Mouse (Mus musculus): ENCODE measurements around the gene A1cf. TPM values are rescaled to one million over a fixed set of nuclear protein-coding genes. Genes with fewer than 3 reads are reported as not detected.

A1cf gene
- polyA plus RNA-seq (2012; rRNA removed) = 0.03 and 0.14 TPM in 2 replicates

- TF ChIP-seq POLR2A (IDR thresholded peaks at IDR 0.05; ENCODE audit: borderline replicate concordance, insufficient read depth, low read length) (no peak), CTCF (IDR thresholded peaks at IDR 0.05; ENCODE audit: borderline replicate concordance, insufficient read depth, low read depth, low read length) (no peak)
- no peak within 1 kb of the TSS for H3K27ac ChIP-seq (ENCODE audit: insufficient read depth, low read length)
- H3K27me3 ChIP-seq (ENCODE audit: control insufficient read depth, insufficient read depth, low read length) = no peaks in the 10 kb centered on the region
- WGBS = 91% methylated on average over 7 of the region's 7 CpGs
- no peak for DNase-seq
- H3K4me1 ChIP-seq (ENCODE audit: control insufficient read depth, insufficient read depth, low read length) = no peaks in the 10 kb centered on the region
- H3K4me3 ChIP-seq (replicated peaks; ENCODE audit: insufficient read depth, low read depth, low read length) = no peak within 1 kb of the TSS
Observed at GRCm38 (mm10) chr19:31868521-31868920, at the start of gene A1cf. Gene A1cf, plus strand, starts transcription at chr19:31868764.

GRCm38 (mm10) chr19:31834250-31834649 is 34.3 kb upstream of the A1cf start:
- Histone ChIP-seq H3K4me3 (replicated peaks; ENCODE audit: insufficient read depth, low read depth, low read length) (no peak overlapping the region), H3K4me1 (ENCODE audit: control insufficient read depth, insufficient read depth, low read length) (no peaks in the 10 kb centered on the region), H3K27ac (ENCODE audit: insufficient read depth, low read length) (no peak overlapping the region), H3K27me3 (ENCODE audit: control insufficient read depth, insufficient read depth, low read length) (no peaks in the 10 kb centered on the region)
- no peak for DNase-seq
- no peak for TF ChIP-seq CTCF (IDR thresholded peaks at IDR 0.05; ENCODE audit: borderline replicate concordance, insufficient read depth, low read depth, low read length)
- no peak for TF ChIP-seq POLR2A (IDR thresholded peaks at IDR 0.05; ENCODE audit: borderline replicate concordance, insufficient read depth, low read length)
- 88% methylated on average over 5 of the region's 5 CpGs for WGBS

- DNase-seq = no peak
- Histone ChIP-seq H3K27ac (ENCODE audit: insufficient read depth, low read length) (no peak overlapping the region), H3K4me3 (replicated peaks; ENCODE audit: insufficient read depth, low read depth, low read length) (no peak overlapping the region), H3K27me3 (ENCODE audit: control insufficient read depth, insufficient read depth, low read length) (no peaks in the 10 kb centered on the region), H3K4me1 (ENCODE audit: control insufficient read depth, insufficient read depth, low read length) (no peaks in the 10 kb centered on the region)
- TF ChIP-seq POLR2A (IDR thresholded peaks at IDR 0.05; ENCODE audit: borderline replicate concordance, insufficient read depth, low read length) = no peak
- TF ChIP-seq CTCF (IDR thresholded peaks at IDR 0.05; ENCODE audit: borderline replicate concordance, insufficient read depth, low read depth, low read length) = no peak
- WGBS = 17% methylated on average over 3 of the region's 3 CpGs
Observed at GRCm38 (mm10) chr19:31861909-31862308, 6.7 kb upstream of the A1cf start.

GRCm38 (mm10) chr19:31862512-31863249 is 5.9 kb upstream of the A1cf start:
- Histone ChIP-seq H3K27ac (ENCODE audit: insufficient read depth, low read length) (no peak overlapping the region), H3K4me1 (ENCODE audit: control insufficient read depth, insufficient read depth, low read length) (no peaks in the 10 kb centered on the region), H3K27me3 (ENCODE audit: control insufficient read depth, insufficient read depth, low read length) (no peaks in the 10 kb centered on the region), H3K4me3 (replicated peaks; ENCODE audit: insufficient read depth, low read depth, low read length) (no peak overlapping the region)
- 42% methylated on average over 6 of the region's 6 CpGs for WGBS
- DNase-seq = no peak
- TF ChIP-seq CTCF (IDR thresholded peaks at IDR 0.05; ENCODE audit: borderline replicate concordance, insufficient read depth, low read depth, low read length) = no peak
- TF ChIP-seq POLR2A (IDR thresholded peaks at IDR 0.05; ENCODE audit: borderline replicate concordance, insufficient read depth, low read length) = no peak

GRCm38 (mm10) chr19:31865451-31865850 is 3.1 kb upstream of the A1cf start:
- TF ChIP-seq POLR2A (IDR thresholded peaks at IDR 0.05; ENCODE audit: borderline replicate concordance, insufficient read depth, low read length) (no peak), CTCF (IDR thresholded peaks at IDR 0.05; ENCODE audit: borderline replicate concordance, insufficient read depth, low read depth, low read length) (no peak)
- DNase-seq = no peak
- no peak overlapping the region for H3K27ac ChIP-seq (ENCODE audit: insufficient read depth, low read length)
- no peaks in the 10 kb centered on the region for H3K4me1 ChIP-seq (ENCODE audit: control insufficient read depth, insufficient read depth, low read length)
- H3K4me3 ChIP-seq (replicated peaks; ENCODE audit: insufficient read depth, low read depth, low read length) = no peak overlapping the region
- H3K27me3 ChIP-seq (ENCODE audit: control insufficient read depth, insufficient read depth, low read length) = no peaks in the 10 kb centered on the region
- 86% methylated on average over 4 of the region's 4 CpGs for whole genome bisulfite sequencing

GRCm38 (mm10) chr19:31868076-31868475 is 488 bp upstream of the A1cf start:
- 86% methylated on average over 4 of the region's 4 CpGs for WGBS
- no peak for DNase-seq
- H3K4me3 ChIP-seq (replicated peaks; ENCODE audit: insufficient read depth, low read depth, low read length) = no peak overlapping the region
- no peak overlapping the region for H3K27ac ChIP-seq (ENCODE audit: insufficient read depth, low read length)
- no peak for TF ChIP-seq CTCF (IDR thresholded peaks at IDR 0.05; ENCODE audit: borderline replicate concordance, insufficient read depth, low read depth, low read length)
- TF ChIP-seq POLR2A (IDR thresholded peaks at IDR 0.05; ENCODE audit: borderline replicate concordance, insufficient read depth, low read length) = no peak
- H3K27me3 ChIP-seq (ENCODE audit: control insufficient read depth, insufficient read depth, low read length) = no peaks in the 10 kb centered on the region
- no peaks in the 10 kb centered on the region for H3K4me1 ChIP-seq (ENCODE audit: control insufficient read depth, insufficient read depth, low read length)

GRCm38 (mm10) chr19:31868971-31869370 is 407 bp downstream of the A1cf start:
- no peak overlapping the region for H3K4me3 ChIP-seq (replicated peaks; ENCODE audit: insufficient read depth, low read depth, low read length)

GRCm38 (mm10) chr19:31871377-31871776 is 2.8 kb downstream of the A1cf start:
- H3K4me1 ChIP-seq (ENCODE audit: control insufficient read depth, insufficient read depth, low read length) = no peaks in the 10 kb centered on the region
- DNase-seq = no peak
- WGBS = 87% methylated on average over 2 of the region's 2 CpGs
- no peaks in the 10 kb centered on the region for H3K27me3 ChIP-seq (ENCODE audit: control insufficient read depth, insufficient read depth, low read length)
- TF ChIP-seq POLR2A (IDR thresholded peaks at IDR 0.05; ENCODE audit: borderline replicate concordance, insufficient read depth, low read length) (no peak), CTCF (IDR thresholded peaks at IDR 0.05; ENCODE audit: borderline replicate concordance, insufficient read depth, low read depth, low read length) (no peak)
- H3K27ac ChIP-seq (ENCODE audit: insufficient read depth, low read length) = no peak overlapping the region
- no peak overlapping the region for H3K4me3 ChIP-seq (replicated peaks; ENCODE audit: insufficient read depth, low read depth, low read length)

More at GRCm38 (mm10) chr19:31868971-31869370, 407 bp downstream of the A1cf start:
- WGBS = 88% methylated on average over 6 of the region's 6 CpGs
- no peak for DNase-seq
- TF ChIP-seq CTCF (IDR thresholded peaks at IDR 0.05; ENCODE audit: borderline replicate concordance, insufficient read depth, low read depth, low read length) (no peak), POLR2A (IDR thresholded peaks at IDR 0.05; ENCODE audit: borderline replicate concordance, insufficient read depth, low read length) (no peak)
- Histone ChIP-seq H3K27ac (ENCODE audit: insufficient read depth, low read length) (no peak overlapping the region), H3K4me1 (ENCODE audit: control insufficient read depth, insufficient read depth, low read length) (no peaks in the 10 kb centered on the region), H3K27me3 (ENCODE audit: control insufficient read depth, insufficient read depth, low read length) (no peaks in the 10 kb centered on the region)

Data from cerebellum, adult 2 months (tissue).